Mouse (Mus musculus) limb, embryonic 12.5 days (tissue): Measurements from ENCODE around the gene Med17. TPM values are rescaled to one million over a fixed set of nuclear protein-coding genes. Genes with fewer than 3 reads are reported as not detected.
"Not testable (repeated sequence)": the region's sequence is repeated elsewhere in the genome, so short reads cannot be mapped to it uniquely, and the experiment has no call there.

Experiments used
- ATAC-seq: fragments of 200-750 bp; cut with Nextera tagmentation; 2 replicates; pipeline ENCODE4 v1.8.0; 2017; ENCODE audit warnings: low read depth, moderate TSS enrichment; ENCODE audit not compliant: insufficient number of reproducible peaks, insufficient read depth, low FRiP score, low TSS enrichment
- H3K27ac ChIP-seq: fragments of 300-500 bp; sonication (generic); 2 replicates; pipeline ENCODE4 v1.5.1; 2016; ENCODE audit warnings: mild to moderate bottlenecking, moderate library complexity
- H3K27me3 ChIP-seq: fragments of 300-500 bp; sonication (generic); 2 replicates; pipeline ENCODE4 v1.6.1; 2016; ENCODE audit warnings: mild to moderate bottlenecking, moderate library complexity
- H3K36me3 ChIP-seq: fragments of 300-500 bp; sonication (generic); 2 replicates; pipeline ENCODE4 v1.6.1; 2016; ENCODE audit warnings: mild to moderate bottlenecking, moderate library complexity
- H3K4me1 ChIP-seq: fragments of 300-500 bp; sonication (generic); replicated peaks from 2 replicates; pipeline ENCODE4 v1.6.1; 2016
- H3K4me2 ChIP-seq: fragments of 300-500 bp; sonication (generic); 2 replicates; pipeline ENCODE4 v1.6.1; 2016; ENCODE audit warnings: mild to moderate bottlenecking, moderate library complexity
- H3K4me3 ChIP-seq: fragments of 300-500 bp; sonication (generic); replicated peaks from 2 replicates; pipeline ENCODE4 v1.5.1; 2016; ENCODE audit warnings: mild to moderate bottlenecking
- H3K9ac ChIP-seq: fragments of 300-500 bp; sonication (generic); replicated peaks from 2 replicates; pipeline ENCODE4 v1.6.1; 2016; ENCODE audit warnings: mild to moderate bottlenecking, moderate library complexity
- H3K9me3 ChIP-seq: fragments of 300-500 bp; sonication (generic); 2 replicates; pipeline ENCODE4 v1.6.1; 2016; ENCODE audit warnings: mild to moderate bottlenecking, moderate library complexity
- WGBS: fragments of 180-500 bp; shearing (Covaris S2); methylation state at CpG from one replicate; pipeline ENCODE4 v1.1.7; 2016; 5-methylcytosine and 5-hydroxymethylcytosine counted together
- polyA plus RNA-seq: library from polyadenylated mRNA; unstranded; fragments of >200 nt; fragmentation: Nextera tagmentation; extraction: Ambion mirVana; gene quantifications from 2 replicates; pipeline ENCODE4 v1.2.1, GENCODE M21; 2016

The Med17 gene
- polyA plus RNA-seq, result 41.0 and 46.0 TPM in 2 replicates

DNA sequence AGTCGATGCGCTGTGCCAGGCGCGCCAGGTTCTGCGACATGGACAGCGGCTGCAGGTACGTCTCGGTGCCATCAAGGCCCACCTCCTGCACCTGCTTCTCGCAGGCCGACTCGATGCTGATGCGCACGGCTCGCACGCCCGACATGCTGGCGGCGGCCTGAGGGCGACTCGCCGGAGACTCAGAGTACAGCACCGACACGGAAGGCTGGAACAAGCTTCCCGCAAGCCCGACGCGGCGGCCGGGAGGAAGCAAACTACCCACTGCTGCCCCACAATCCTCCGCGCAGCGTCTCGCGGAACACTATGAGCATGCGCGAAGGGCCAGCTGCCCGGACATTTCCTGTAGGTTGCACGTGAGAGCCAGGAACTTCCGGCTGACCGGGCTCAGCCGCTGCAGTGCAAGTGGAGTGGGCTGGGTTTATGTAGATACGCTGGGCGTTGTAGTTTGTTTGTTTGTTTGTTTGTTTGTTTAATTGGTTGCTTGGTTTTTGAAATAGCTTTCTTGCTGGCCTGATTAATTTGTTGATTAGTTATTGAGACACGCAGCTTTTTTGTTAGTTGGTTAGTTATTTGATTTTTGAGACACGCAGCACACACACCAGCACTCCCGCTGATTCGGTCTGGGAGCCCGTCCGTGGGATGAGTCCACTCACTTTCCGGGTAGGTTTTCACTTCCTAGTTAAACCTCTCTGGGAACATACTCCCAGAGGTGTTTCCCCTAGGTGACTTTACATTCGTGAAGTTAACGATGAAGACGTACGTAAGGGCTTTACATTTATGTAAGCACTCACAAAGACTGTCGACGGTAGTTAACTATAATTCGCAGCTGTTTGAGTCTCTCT, at the start of gene Med17:
Med17 (minus strand) TSS at position 283 of the 842 bp plus-strand sequence.
- peaks cover 17% of the 10 kb centered on the region for H3K4me1 ChIP-seq
- WGBS, result 2% methylated on average over 57 of the region's 57 CpGs
- peak; percentile 96 for ATAC-seq

DNA sequence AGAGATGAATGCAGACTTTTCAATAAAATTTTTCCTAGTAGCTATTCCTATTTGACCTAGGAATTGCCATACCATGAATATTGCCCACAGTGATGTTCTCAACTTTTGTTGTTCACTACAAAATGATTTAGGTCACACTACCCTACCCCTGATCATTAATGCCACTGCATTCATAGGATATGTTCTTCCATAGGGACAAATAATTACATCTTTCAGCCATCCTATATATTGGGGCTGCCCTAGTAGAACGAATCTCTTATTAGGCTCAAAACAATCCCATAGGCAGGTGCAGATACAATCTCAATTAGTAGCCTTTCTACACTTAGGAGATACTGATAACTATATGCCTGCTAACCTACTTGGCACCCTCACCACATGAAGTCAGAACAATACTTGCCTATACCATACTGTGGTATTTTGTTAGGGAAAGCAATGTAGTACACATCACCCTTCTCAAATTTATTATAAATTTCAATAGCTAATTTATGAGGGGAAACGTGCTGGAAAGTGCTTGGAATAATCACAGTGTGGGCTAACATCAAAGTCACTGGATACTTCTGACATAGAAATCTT, 38.5 kb upstream of the Med17 start:
- no peak overlapping the region for H3K27ac ChIP-seq
- H3K9me3 ChIP-seq, result no peaks in the 10 kb centered on the region
- no peak overlapping the region for H3K9ac ChIP-seq
- no peaks in the 10 kb centered on the region for H3K27me3 ChIP-seq
- H3K4me2 ChIP-seq, result no peak overlapping the region
- peak; percentile 39; the same call in 1 of the 2 replicates for ATAC-seq
- no peaks in the 10 kb centered on the region for H3K4me1 ChIP-seq
- peaks cover 74% of the 10 kb centered on the region for H3K36me3 ChIP-seq
- H3K4me3 ChIP-seq, result no peak overlapping the region
- WGBS, result 82% methylated on average over 2 of the region's 2 CpGs

More for the DNA sequence above, at the start of gene Med17:
- Histone ChIP-seq H3K4me3 (peak within 1 kb of the TSS; percentile 96), H3K9ac (peak within 1 kb of the TSS; percentile 95), H3K9me3 (no peaks in the 10 kb centered on the region), H3K36me3 (peaks cover 23% of the 10 kb centered on the region), H3K27me3 (no peaks in the 10 kb centered on the region), H3K4me2 (peak within 1 kb of the TSS; percentile 81), H3K27ac (peak within 1 kb of the TSS; percentile 90)

DNA sequence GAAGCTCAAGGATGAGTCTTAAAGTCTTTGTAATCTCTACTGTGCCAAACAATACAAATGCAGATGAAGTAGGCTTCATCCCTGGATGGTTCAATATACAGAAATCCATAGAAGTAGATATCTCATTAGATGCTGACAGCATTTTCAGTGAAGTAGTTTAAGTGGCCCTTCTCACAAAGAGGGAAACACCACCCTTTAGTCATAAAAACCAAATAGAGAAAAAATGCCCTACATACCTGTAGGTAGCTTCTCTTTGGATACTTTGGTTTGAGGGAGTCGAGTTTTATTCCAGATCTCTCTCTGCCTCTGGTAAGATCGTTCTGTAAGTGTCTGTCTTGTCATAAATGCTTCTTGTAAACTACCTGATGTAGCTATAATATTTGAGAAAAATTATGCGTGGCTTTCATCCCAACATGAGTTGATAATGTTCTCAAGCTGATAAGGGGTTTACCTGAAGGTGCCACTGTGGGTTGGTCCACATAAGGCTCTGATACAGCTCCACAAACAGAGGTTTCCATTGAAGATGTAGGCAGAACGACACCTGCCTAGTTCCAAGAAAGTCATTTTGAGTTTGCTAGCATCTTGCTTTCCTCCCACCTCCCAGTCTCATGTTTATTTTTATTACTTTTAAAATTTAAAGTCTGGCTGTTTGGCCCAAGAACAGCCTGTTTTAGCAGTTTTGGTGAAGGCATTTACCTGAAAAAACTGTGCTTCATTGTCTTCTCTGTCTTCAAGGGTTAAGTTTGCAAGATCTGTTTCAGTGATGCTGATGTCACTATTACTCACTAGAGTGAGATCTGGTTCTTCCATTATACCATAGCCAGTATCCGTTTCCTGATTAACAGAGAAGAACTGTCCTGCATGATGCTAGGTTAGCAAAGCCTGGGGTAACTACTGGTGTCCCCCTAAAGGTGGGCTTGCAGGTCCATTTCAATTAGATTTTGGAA, 37.8 kb upstream of the Med17 start:
- Histone ChIP-seq H3K4me2 (no peak overlapping the region), H3K9ac (no peak overlapping the region), H3K4me1 (no peaks in the 10 kb centered on the region), H3K9me3 (no peaks in the 10 kb centered on the region), H3K36me3 (peaks cover 75% of the 10 kb centered on the region), H3K27ac (no peak overlapping the region), H3K27me3 (no peaks in the 10 kb centered on the region), H3K4me3 (no peak overlapping the region)
- 62% methylated on average over 5 of the region's 5 CpGs for WGBS
- no peak for ATAC-seq

DNA sequence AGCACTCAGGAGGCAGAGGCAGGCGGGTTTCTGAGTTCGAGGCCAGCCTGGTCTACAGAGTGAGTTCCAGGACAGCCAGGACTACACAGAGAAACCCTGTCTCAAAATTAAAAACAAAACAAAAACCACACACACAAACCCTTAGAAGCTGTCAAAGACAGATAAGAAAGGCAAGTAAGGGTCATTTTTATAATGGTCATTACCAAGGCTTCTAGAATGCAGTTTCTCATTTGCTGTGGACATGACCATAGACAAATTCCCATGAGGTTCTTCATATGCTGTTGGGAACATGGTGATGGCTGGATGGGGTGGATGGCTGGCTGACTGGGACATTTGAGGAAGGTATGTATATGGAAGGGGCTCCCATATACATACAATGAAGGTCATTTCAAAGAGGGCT, 36.6 kb upstream of the Med17 start:
- H3K4me2 ChIP-seq, H3K4me3 ChIP-seq, H3K27me3 ChIP-seq, ATAC-seq, H3K9ac ChIP-seq, H3K4me1 ChIP-seq, H3K9me3 ChIP-seq, H3K27ac ChIP-seq: not testable (repeated sequence)
- H3K36me3 ChIP-seq, result peaks cover 74% of the 10 kb centered on the region
- 100% methylated on average over 2 of the region's 2 CpGs for WGBS

DNA sequence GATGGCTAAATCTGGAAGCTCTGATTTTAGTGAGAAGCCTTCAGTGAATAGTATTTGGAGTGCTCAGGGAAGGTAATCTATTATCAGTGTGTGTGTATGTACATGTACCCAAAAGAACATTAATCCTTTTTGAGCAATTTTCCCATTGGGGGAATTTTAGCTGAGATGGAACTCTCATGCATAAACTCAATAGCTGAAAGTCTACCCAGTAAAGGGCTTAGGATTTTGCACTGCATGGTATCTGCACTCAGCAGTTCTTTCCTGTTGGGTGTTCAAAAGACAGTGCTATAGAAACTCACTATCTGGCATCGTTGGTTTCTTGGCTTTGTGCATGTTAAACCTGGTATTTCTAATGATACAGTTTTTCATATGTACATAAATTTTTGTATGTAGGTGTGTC, 34.9 kb upstream of the Med17 start:
- no peak overlapping the region for H3K4me3 ChIP-seq
- no peaks in the 10 kb centered on the region for H3K4me1 ChIP-seq
- 93% methylated on average over 1 of the region's 1 CpGs for WGBS
- no peak for ATAC-seq
- H3K4me2 ChIP-seq, result no peak overlapping the region
- peaks cover 87% of the 10 kb centered on the region for H3K36me3 ChIP-seq
- no peak overlapping the region for H3K9ac ChIP-seq
- H3K9me3 ChIP-seq, result no peaks in the 10 kb centered on the region
- H3K27me3 ChIP-seq, result no peaks in the 10 kb centered on the region
- no peak overlapping the region for H3K27ac ChIP-seq

DNA sequence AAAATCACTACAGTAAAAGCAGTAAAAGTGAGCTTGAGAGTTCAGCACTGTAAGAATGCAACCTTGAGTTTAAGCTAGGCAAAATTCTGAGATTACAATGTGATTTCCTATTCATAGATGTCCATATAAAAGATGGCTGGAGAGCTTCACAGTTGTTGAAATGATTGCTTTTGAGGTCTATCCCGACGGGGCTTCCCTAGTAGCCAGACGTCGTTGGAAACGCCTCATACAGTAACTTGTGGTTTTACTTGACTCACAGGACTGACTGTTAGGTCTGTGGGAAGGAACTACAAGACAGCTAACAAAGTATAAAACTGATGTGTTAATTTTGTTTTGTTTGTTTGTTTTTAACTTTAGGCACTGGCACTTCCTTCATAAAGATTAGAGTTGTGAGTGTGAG, 33.9 kb upstream of the Med17 start:
- Histone ChIP-seq H3K4me3 (no peak overlapping the region), H3K4me1 (peaks cover 5% of the 10 kb centered on the region; the same call in 1 of the 2 replicates), H3K4me2 (no peak overlapping the region), H3K9ac (no peak overlapping the region), H3K27me3 (no peaks in the 10 kb centered on the region), H3K36me3 (peaks cover 96% of the 10 kb centered on the region), H3K9me3 (no peaks in the 10 kb centered on the region), H3K27ac (no peak overlapping the region)
- WGBS, result 92% methylated on average over 5 of the region's 5 CpGs
- ATAC-seq, result no peak

DNA sequence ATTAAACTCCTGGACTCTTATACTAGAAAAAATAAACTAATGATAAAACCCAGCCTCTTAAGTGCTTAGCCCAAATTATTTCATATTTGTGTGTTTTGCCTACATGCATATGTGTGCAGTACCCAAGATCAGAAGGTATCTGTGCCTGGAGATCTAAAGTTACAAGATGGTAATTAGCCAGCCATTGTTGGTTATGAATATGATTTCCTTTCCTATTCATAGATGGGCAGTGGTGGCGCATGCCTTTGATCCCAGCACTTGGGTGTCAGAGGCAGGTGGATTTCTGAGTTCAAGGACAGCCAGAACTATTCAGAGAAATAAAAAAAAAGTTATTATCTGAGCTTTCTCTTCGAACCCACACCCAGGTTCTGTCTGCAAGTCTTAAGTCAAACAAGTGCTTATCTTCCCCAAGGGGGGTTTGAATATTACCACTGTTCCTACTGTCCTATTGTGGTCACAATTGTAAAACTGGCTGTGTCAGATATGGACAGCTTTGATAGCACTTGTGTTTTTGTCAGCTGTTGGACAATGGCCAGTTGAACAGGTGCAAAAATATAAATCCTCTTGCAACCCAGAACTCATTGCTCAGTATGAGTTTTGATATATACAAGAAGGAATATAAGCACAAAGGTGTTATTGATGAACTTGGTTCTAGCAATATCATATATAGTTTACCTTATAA, 32.5 kb upstream of the Med17 start:
- Histone ChIP-seq H3K36me3 (peaks cover 96% of the 10 kb centered on the region), H3K4me2 (no peak overlapping the region), H3K9ac (no peak overlapping the region), H3K4me1 (peaks cover 17% of the 10 kb centered on the region), H3K27me3 (no peaks in the 10 kb centered on the region), H3K27ac (no peak overlapping the region), H3K9me3 (no peaks in the 10 kb centered on the region), H3K4me3 (no peak overlapping the region)
- ATAC-seq, result no peak
- 91% methylated on average over 2 of the region's 2 CpGs for WGBS

DNA sequence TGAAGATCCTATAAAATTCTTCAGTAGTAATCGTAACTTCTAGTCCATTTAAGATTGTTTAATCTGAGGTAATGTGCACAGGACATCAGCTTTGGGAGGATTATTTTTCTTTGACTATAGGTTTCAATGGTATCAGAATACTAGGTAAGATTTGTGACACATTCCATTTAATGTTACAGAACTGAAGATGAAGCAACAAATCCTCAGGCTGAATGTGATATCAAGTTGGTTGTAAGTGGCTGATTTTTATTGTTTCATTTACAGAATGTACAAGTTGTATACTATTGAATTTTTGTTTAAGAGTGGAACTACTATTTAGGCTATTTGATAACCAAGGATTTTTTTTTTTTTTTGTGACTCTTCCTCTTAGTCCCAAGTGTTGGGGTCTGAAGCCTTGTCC, 30.4 kb upstream of the Med17 start:
- no peak overlapping the region for H3K4me3 ChIP-seq
- whole genome bisulfite sequencing, result 82% methylated on average over 1 of the region's 1 CpGs
- no peak overlapping the region for H3K27ac ChIP-seq
- no peak overlapping the region for H3K4me2 ChIP-seq
- H3K9me3 ChIP-seq, result no peaks in the 10 kb centered on the region
- H3K9ac ChIP-seq, result no peak overlapping the region
- H3K36me3 ChIP-seq, result peaks cover 77% of the 10 kb centered on the region
- H3K4me1 ChIP-seq, result peaks cover 25% of the 10 kb centered on the region
- no peak for ATAC-seq
- no peaks in the 10 kb centered on the region for H3K27me3 ChIP-seq

DNA sequence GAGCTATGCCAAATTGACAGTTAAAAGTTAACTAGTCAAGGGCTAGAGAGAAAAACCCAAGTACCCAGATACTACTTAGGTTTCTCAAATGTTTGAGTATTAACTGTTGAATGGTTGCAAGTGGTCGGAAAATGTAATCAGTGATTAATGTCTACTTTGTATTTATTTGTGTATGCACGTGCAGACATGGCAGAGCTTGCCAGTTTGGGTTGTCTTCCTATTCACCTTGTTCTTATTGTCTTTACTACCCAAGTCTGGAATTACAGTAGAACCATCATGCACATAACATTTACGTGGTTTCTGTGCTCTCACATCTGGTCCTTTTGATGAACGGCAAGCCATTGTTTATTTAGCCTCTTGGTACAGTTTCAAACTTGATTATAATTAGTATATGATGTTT, 29.7 kb upstream of the Med17 start:
- H3K4me3 ChIP-seq, result no peak overlapping the region
- no peaks in the 10 kb centered on the region for H3K9me3 ChIP-seq
- no peak for ATAC-seq
- H3K9ac ChIP-seq, result no peak overlapping the region
- no peaks in the 10 kb centered on the region for H3K27me3 ChIP-seq
- H3K4me2 ChIP-seq, result peak overlapping the region; percentile 19; the same call in 1 of the 2 replicates
- H3K27ac ChIP-seq, result no peak overlapping the region
- peaks cover 25% of the 10 kb centered on the region for H3K4me1 ChIP-seq
- peaks cover 70% of the 10 kb centered on the region for H3K36me3 ChIP-seq
- 78% methylated on average over 4 of the region's 4 CpGs for WGBS

DNA sequence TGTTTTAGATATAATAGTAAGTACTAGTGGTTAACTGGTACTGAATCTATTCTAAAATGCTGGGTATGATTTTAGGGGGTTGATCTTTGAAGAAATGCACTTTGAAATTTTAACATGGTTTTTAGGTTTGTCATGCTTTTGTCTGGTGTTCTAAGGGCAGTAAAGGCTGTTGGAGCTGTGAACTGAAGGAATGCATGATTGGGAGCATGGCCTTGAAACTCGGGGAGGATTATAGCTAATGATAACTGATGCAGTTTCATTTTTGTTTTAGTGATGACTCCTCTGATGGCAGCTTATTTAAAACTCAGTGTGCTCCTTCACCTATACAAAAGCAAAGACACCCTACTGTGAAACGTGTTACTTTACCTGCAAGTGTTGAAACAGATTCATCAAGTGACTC, 28.5 kb upstream of the Med17 start:
- H3K27me3 ChIP-seq, result no peaks in the 10 kb centered on the region
- H3K36me3 ChIP-seq, result peaks cover 58% of the 10 kb centered on the region
- WGBS, result 62% methylated on average over 2 of the region's 2 CpGs
- H3K9me3 ChIP-seq, result no peaks in the 10 kb centered on the region
- no peak overlapping the region for H3K4me3 ChIP-seq
- H3K4me2 ChIP-seq, result peak overlapping the region; percentile 73
- no peak for ATAC-seq
- no peak overlapping the region for H3K27ac ChIP-seq
- no peak overlapping the region for H3K9ac ChIP-seq
- H3K4me1 ChIP-seq, result peaks cover 25% of the 10 kb centered on the region
